Mouse (Mus musculus): Measurements from ENCODE around the gene Mknk1.

GRCm38 (mm10) chr4:115827888-115828571 lies 11.0 kb upstream of the Mknk1 start, which contains the start of gene Mob3c:
- no peak for TF ChIP-seq POLR2A (IDR thresholded peaks at IDR 0.05; ENCODE audit: borderline replicate concordance, low read depth, low read length)
- TF ChIP-seq CTCF (IDR thresholded peaks at IDR 0.05; ENCODE audit: low read depth, low read length) = no peak
